Mouse (Mus musculus): Measurements from ENCODE around the gene Slc12a9. TPM values are rescaled to one million over a fixed set of nuclear protein-coding genes. Genes with fewer than 3 reads are reported as not detected.

Slc12a9 gene
- total RNA-seq (2022): 10 to 100 TPM; 10.2 to 22.1 (median 16.6) TPM

- peak; percentile 92 for DNase-seq
Observed at GRCm38 (mm10) chr5:137333512-137334174, at the start of gene Slc12a9. Gene Slc12a9, minus strand, starts transcription at chr5:137333597.

- DNase-seq: no peak
Observed at GRCm38 (mm10) chr5:137381152-137381551, 47.8 kb upstream of the Slc12a9 start.

- no peak for DNase-seq
Observed at GRCm38 (mm10) chr5:137377603-137378002, 44.2 kb upstream of the Slc12a9 start.

- no peak for DNase-seq
Observed at GRCm38 (mm10) chr5:137377176-137377575, 43.8 kb upstream of the Slc12a9 start.

- no peak for DNase-seq
Observed at GRCm38 (mm10) chr5:137376722-137377121, 43.3 kb upstream of the Slc12a9 start.

GRCm38 (mm10) chr5:137376198-137376597 lies 42.8 kb upstream of the Slc12a9 start:
- DNase-seq: no peak

GRCm38 (mm10) chr5:137375627-137376026 lies 42.2 kb upstream of the Slc12a9 start:
- DNase-seq: peak; percentile 50

GRCm38 (mm10) chr5:137374521-137375080 lies 41.2 kb upstream of the Slc12a9 start:
- DNase-seq: no peak

GRCm38 (mm10) chr5:137373371-137373950 lies 40.1 kb upstream of the Slc12a9 start:
- no peak for DNase-seq

- DNase-seq: no peak
Observed at GRCm38 (mm10) chr5:137369665-137370064, 36.3 kb upstream of the Slc12a9 start.

GRCm38 (mm10) chr5:137358382-137358781 lies 25.0 kb upstream of the Slc12a9 start:
- no peak for DNase-seq

GRCm38 (mm10) chr5:137354091-137354490 lies 20.7 kb upstream of the Slc12a9 start:
- no peak for DNase-seq

GRCm38 (mm10) chr5:137352011-137352975 lies 18.9 kb upstream of the Slc12a9 start:
- DNase-seq: no peak

- no peak for DNase-seq
Observed at GRCm38 (mm10) chr5:137351394-137351793, 18.0 kb upstream of the Slc12a9 start.

GRCm38 (mm10) chr5:137351058-137351380 lies 17.6 kb upstream of the Slc12a9 start:
- DNase-seq: no peak

- DNase-seq: no peak
Observed at GRCm38 (mm10) chr5:137350205-137351057, 17.0 kb upstream of the Slc12a9 start.

GRCm38 (mm10) chr5:137349384-137350204 lies 16.2 kb upstream of the Slc12a9 start, which contains the start of gene Ephb4:
Gene Ephb4, plus strand, starts transcription at chr5:137350109.
- DNase-seq: peak; percentile 96

GRCm38 (mm10) chr5:137348482-137349383 lies 15.3 kb upstream of the Slc12a9 start:
- peak; percentile 78 for DNase-seq

- DNase-seq: no peak
Observed at GRCm38 (mm10) chr5:137347856-137348255, 14.5 kb upstream of the Slc12a9 start.

GRCm38 (mm10) chr5:137346983-137347382 lies 13.6 kb upstream of the Slc12a9 start:
- no peak for DNase-seq

All from adrenal gland, adult 8-10 months (tissue).